Mouse (Mus musculus): ENCODE data around the gene Gm17387. TPM values are rescaled to one million over a fixed set of nuclear protein-coding genes. Genes with fewer than 3 reads are reported as not detected.
A peak's percentile ranks its signal among the peaks of the same experiment; 100 is the strongest.
"Not testable (repeated sequence)": the region's sequence is repeated elsewhere in the genome, so short reads cannot be mapped to it uniquely, and the experiment has no call there.

The Gm17387 gene
- polyA plus RNA-seq, 1 experiment from 2014 or later: not detected

DNA sequence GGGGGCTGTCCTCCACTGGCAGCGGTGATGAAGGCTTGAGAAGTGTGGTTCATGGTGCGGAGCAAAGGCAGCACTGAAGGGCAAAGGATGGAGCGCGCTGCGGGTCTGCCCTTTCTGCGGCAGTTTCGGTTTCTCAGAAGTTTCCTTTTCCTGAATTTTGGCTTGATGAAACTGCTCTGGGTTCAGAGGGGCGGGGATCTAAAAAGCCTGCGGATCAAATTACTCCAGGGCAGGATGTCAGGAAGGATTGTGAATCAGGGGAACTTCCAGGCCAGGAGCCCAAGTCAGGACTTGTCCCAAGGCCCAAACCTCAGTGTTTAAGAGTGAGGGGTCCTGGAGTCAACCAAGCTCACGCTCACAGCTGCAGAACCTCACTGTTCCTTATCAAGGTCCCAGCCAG, 18.3 kb upstream of the Gm17387 start, which contains the start of gene Ifitm3:
TSS of gene Ifitm3 (minus strand) at position 178 of the 400 bp plus-strand sequence.
- Histone ChIP-seq H3K9ac (ENCODE audit: low read depth, low read length) (no peak within 1 kb of the TSS; the same call in 1 of the 2 replicates), H3K27me3 (ENCODE audit: control insufficient read depth, insufficient read depth, low read length) (no peaks in the 10 kb centered on the region), H3K4me1 (replicated peaks; ENCODE audit: control insufficient read depth, insufficient read depth, low read length) (no peaks in the 10 kb centered on the region), H3K27ac (ENCODE audit: low read depth, low read length) (no peak within 1 kb of the TSS), H3K9me3 (ENCODE audit: control insufficient read depth, low read length) (no peaks in the 10 kb centered on the region), H3K4me3 (ENCODE audit: low read depth, low read length) (no peak within 1 kb of the TSS), H3K36me3 (ENCODE audit: control insufficient read depth, insufficient read depth, low read length) (no peaks in the 10 kb centered on the region), H3K4me2 (replicated peaks; ENCODE audit: low read depth, low read length) (0 out of 2 replicates have a peak within 1 kb of the TSS, but pooled peaks have one; percentile 7)
- DNase-seq (ENCODE audit: low spot score): peak; percentile 23
- no peak for ATAC-seq (ENCODE audit: low FRiP score)
- WGBS: 26% methylated on average over 10 of the region's 10 CpGs

DNA sequence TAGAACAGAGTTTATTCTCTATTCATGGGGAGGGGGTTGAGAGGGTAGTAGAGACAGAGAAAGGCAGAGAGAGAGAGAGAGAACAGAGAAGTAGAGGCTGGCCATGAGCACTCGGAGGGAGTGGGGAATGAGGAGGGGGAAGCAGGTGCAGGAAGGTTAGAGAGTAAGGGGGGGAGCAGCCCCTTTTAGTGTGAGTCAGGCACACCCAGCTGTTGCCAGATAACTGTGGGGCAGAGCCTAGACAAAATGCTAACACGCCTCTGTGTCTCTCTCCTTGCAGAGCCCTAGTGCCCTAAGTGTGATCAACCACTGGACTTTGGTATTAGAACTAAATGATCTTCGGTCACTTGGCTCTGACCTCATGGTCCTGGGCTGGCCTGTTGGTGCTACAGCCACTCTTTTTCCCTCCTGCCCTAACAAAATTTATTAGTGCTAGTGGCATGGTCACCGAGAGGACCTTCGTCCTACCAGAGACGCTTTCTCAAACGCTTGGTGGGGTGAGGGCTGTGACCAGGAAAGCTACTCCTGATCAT, 17.6 kb upstream of the Gm17387 start:
- no peak overlapping the region for H3K9ac ChIP-seq (ENCODE audit: low read depth, low read length)
- no peaks in the 10 kb centered on the region for H3K27me3 ChIP-seq (ENCODE audit: control insufficient read depth, insufficient read depth, low read length)
- DNase-seq (ENCODE audit: low spot score): no peak
- no peaks in the 10 kb centered on the region for H3K36me3 ChIP-seq (ENCODE audit: control insufficient read depth, insufficient read depth, low read length)
- WGBS: 91% methylated on average over 7 of the region's 7 CpGs
- no peak for ATAC-seq (ENCODE audit: low FRiP score)
- H3K9me3 ChIP-seq (ENCODE audit: control insufficient read depth, low read length): no peaks in the 10 kb centered on the region
- H3K4me3 ChIP-seq (ENCODE audit: low read depth, low read length): no peak overlapping the region
- H3K4me1 ChIP-seq (replicated peaks; ENCODE audit: control insufficient read depth, insufficient read depth, low read length): no peaks in the 10 kb centered on the region
- no peak overlapping the region for H3K27ac ChIP-seq (ENCODE audit: low read depth, low read length)
- no peak overlapping the region for H3K4me2 ChIP-seq (replicated peaks; ENCODE audit: low read depth, low read length)

DNA sequence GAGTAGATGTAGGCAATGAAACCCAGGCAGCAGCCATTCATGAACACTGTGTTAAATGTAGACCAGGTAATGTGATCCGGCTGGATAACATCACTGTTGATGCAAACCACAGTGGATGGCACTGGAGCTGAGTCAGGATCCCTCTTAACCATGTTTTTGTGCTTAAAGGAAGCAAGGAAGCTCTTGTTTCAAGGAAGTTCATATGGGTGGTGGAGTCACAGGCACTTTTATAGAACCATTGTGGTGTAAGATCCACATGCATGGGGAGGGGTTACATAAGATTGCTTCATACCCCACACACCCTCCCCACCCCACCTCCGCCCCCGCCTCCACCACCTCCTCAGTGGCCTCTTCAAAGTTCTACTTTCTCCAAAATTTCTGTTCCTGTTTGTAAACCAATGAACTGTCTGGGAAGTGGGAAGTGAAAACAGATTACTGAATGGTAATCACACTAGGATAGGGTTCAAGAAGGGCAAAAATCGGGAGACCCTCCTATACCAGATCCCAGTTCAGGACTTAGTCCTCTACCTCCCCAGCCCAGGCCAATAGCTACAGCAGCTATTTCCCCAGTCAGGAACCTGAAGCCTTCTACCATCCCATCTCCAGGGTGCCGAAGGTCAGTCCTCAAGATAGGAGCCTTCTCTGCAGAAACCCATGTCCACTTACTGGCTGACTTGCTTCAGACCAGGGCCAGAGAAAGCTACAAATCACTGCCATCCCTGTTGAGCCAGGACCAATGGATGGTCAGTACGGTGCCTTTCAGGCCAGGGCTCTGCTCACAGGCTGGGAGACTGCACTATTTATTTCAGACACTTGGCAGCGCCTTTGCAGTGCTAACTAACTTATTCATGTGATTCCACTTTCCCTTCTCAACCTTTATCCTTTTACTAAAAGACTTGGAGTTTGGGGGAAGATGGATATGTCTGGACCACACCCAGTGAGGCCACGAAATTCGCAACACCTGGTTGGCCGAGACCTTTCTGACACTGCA, 11.9 kb upstream of the Gm17387 start:
- WGBS: 85% methylated on average over 10 of the region's 10 CpGs
- H3K27ac ChIP-seq (ENCODE audit: low read depth, low read length): no peak overlapping the region
- no peaks in the 10 kb centered on the region for H3K27me3 ChIP-seq (ENCODE audit: control insufficient read depth, insufficient read depth, low read length)
- H3K9me3 ChIP-seq (ENCODE audit: control insufficient read depth, low read length): no peaks in the 10 kb centered on the region
- H3K36me3 ChIP-seq (ENCODE audit: control insufficient read depth, insufficient read depth, low read length): no peaks in the 10 kb centered on the region
- H3K4me3 ChIP-seq (ENCODE audit: low read depth, low read length): no peak overlapping the region
- no peak overlapping the region for H3K4me2 ChIP-seq (replicated peaks; ENCODE audit: low read depth, low read length)
- no peak for DNase-seq (ENCODE audit: low spot score)
- no peaks in the 10 kb centered on the region for H3K4me1 ChIP-seq (replicated peaks; ENCODE audit: control insufficient read depth, insufficient read depth, low read length)
- ATAC-seq (ENCODE audit: low FRiP score): no peak
- no peak overlapping the region for H3K9ac ChIP-seq (ENCODE audit: low read depth, low read length)

DNA sequence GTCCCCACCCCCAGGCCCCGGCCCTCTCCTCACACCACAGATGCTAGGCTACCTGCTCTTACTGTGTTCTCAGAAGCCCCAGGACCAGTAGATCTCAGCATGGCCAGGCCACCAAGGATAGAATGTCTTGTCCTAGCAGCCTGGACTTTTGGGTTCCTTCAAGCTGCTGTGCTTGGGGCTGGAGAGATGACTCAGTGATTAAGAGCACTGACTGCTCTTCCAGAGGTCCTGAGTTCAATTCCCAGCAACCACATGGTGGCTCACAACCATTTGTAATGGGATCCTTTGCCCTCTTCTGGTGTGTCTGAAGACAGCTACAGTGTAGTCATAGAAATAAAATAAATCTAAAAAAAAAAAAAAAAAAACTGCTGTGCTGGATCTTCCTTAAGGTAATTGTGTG, 11.1 kb upstream of the Gm17387 start, which contains the start of gene Ifitm6:
TSS of gene Ifitm6 (minus strand) at position 101 of the 400 bp plus-strand sequence.
- H3K36me3 ChIP-seq (ENCODE audit: control insufficient read depth, insufficient read depth, low read length); H3K4me2 ChIP-seq (replicated peaks; ENCODE audit: low read depth, low read length); DNase-seq (ENCODE audit: low spot score); H3K27me3 ChIP-seq (ENCODE audit: control insufficient read depth, insufficient read depth, low read length); H3K4me3 ChIP-seq (ENCODE audit: low read depth, low read length); H3K4me1 ChIP-seq (replicated peaks; ENCODE audit: control insufficient read depth, insufficient read depth, low read length); H3K27ac ChIP-seq (ENCODE audit: low read depth, low read length); H3K9me3 ChIP-seq (ENCODE audit: control insufficient read depth, low read length); ATAC-seq (ENCODE audit: low FRiP score); H3K9ac ChIP-seq (ENCODE audit: low read depth, low read length): not testable (repeated sequence)
- 100% methylated on average over 1 of the region's 1 CpGs for WGBS

DNA sequence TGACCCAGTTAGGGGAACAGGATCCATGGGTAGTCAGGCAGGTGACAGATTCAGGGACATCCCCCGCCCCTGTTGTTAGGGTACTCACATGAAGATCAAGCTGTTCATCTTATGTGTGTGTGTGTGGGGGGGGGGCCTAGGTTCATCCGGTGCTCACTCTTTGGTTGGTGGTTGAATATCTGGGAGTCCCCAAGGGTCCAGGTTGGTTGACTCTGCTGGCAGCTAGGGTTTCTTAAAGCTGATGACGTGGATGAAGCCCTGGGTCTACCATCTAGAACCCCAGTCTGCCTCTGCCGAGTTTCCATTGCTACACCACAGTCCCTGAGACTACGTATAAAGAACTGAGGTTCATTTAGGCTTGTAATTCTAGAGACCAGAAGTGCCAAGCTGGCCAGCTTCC, 9.9 kb upstream of the Gm17387 start:
- ATAC-seq (ENCODE audit: low FRiP score): no peak
- no peaks in the 10 kb centered on the region for H3K36me3 ChIP-seq (ENCODE audit: control insufficient read depth, insufficient read depth, low read length)
- whole genome bisulfite sequencing: 88% methylated on average over 5 of the region's 5 CpGs
- H3K27ac ChIP-seq (ENCODE audit: low read depth, low read length): no peak overlapping the region
- H3K4me2 ChIP-seq (replicated peaks; ENCODE audit: low read depth, low read length): no peak overlapping the region
- no peaks in the 10 kb centered on the region for H3K27me3 ChIP-seq (ENCODE audit: control insufficient read depth, insufficient read depth, low read length)
- no peaks in the 10 kb centered on the region for H3K4me1 ChIP-seq (replicated peaks; ENCODE audit: control insufficient read depth, insufficient read depth, low read length)
- no peak for DNase-seq (ENCODE audit: low spot score)
- H3K9me3 ChIP-seq (ENCODE audit: control insufficient read depth, low read length): no peaks in the 10 kb centered on the region
- no peak overlapping the region for H3K4me3 ChIP-seq (ENCODE audit: low read depth, low read length)
- no peak overlapping the region for H3K9ac ChIP-seq (ENCODE audit: low read depth, low read length)

DNA sequence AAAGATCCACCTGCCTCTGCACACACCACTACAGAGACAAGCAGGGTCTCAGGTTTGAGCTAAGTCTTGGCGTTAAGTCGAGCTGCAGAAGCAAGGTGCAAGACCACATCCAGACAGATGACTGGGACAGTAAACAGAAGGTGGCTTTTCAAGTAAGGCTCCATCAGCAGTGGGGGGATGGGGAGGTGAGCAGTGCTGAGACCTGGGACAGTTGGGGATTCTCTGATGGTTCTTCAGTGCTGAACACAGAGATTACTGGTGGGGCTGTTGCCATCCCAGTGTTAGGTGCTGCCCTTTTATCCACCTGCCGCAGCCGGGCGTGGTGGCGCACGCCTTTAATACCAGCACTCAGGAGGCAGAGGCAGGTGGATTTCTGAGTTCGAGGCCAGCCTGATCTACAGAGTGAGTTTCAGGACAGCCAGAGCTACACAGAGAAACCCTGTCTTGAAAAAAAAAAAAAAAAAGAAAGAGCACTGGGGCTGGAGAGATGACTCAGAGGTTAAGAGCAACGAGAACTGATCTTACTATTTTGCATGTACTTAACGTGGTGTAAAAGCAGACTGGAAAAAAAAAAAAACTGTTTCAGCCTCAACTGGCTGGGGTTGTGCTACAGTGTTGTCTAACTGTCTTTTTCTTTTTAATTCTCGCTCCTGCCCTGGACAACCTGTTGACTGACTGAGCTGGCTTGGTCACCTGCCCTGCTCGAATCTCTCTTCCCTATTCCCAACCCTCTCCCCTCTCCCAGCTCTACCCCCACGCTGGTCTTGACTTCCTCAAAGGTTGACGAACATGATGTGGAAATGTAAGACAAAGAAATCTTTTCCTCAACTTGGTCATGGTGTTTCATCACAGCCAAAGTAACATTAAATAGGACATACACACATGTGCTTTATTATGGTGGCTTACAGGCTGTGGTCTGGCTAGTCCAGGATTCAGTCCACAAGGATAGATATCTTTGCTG, 7.2 kb upstream of the Gm17387 start:
- ATAC-seq (ENCODE audit: low FRiP score) (no peak), DNase-seq (ENCODE audit: low spot score) (no peak)
- H3K9ac ChIP-seq (ENCODE audit: low read depth, low read length): no peak overlapping the region
- H3K9me3 ChIP-seq (ENCODE audit: control insufficient read depth, low read length): no peaks in the 10 kb centered on the region
- WGBS: 90% methylated on average over 14 of the region's 14 CpGs
- no peaks in the 10 kb centered on the region for H3K36me3 ChIP-seq (ENCODE audit: control insufficient read depth, insufficient read depth, low read length)
- no peak overlapping the region for H3K4me2 ChIP-seq (replicated peaks; ENCODE audit: low read depth, low read length)
- H3K4me3 ChIP-seq (ENCODE audit: low read depth, low read length): no peak overlapping the region
- no peaks in the 10 kb centered on the region for H3K27me3 ChIP-seq (ENCODE audit: control insufficient read depth, insufficient read depth, low read length)
- H3K4me1 ChIP-seq (replicated peaks; ENCODE audit: control insufficient read depth, insufficient read depth, low read length): 0 out of 2 replicates have a peak, but pooled peaks cover 3% of the 10 kb centered on the region
- no peak overlapping the region for H3K27ac ChIP-seq (ENCODE audit: low read depth, low read length)

DNA sequence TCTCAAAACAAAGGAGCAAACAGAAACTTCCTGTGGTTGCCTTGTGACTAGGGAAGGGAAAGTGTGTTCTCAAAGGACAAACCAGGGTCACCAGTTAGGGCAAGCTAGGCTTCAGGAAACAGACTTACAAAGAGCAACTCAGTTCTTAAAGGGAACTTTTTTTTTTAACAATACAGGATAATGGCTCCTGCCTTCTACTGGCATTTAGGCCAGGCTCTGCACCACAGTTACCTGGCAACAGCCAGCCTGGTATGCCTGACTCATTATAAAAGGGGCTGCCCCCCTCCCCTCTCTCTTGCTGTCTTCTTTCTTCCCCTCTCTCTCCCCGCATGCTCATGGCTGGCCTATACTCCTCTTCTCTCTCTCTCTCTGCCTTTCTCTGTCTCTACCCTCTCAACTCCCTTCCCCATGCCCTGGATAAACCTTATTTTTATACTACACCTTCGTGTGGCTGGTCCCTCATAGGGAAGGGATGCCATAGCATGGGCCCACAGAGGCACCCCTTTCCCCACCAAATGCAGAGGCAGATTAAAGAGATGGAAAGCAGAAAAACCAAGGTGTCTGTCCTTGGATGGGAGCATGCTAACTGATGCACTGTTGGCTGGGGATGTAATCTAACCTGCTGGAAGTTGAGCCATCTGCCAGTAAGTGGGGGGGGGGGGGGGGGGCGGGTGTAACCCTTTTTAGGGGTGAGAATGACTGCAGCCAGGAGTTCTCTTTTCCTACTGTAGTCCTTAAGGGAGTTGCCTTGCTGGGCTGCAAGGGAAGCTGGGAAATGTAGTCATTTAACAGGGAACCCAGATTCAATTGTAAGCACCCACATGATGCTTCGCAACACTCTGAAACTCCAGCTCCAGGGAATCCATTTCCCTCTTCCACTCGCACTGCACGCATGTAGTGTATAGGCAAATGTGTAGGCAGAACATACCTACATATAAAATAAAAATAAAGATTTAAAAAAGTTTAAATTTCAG, 3.8 kb upstream of the Gm17387 start:
- Histone ChIP-seq H3K4me1 (replicated peaks; ENCODE audit: control insufficient read depth, insufficient read depth, low read length) (0 out of 2 replicates have a peak, but pooled peaks cover 3% of the 10 kb centered on the region), H3K27ac (ENCODE audit: low read depth, low read length) (peak overlapping the region; percentile 74), H3K9ac (ENCODE audit: low read depth, low read length) (no peak overlapping the region), H3K4me2 (replicated peaks; ENCODE audit: low read depth, low read length) (0 out of 2 replicates have a peak overlapping the region, but pooled peaks have one; percentile 11), H3K4me3 (ENCODE audit: low read depth, low read length) (no peak overlapping the region), H3K9me3 (ENCODE audit: control insufficient read depth, low read length) (no peaks in the 10 kb centered on the region), H3K36me3 (ENCODE audit: control insufficient read depth, insufficient read depth, low read length) (no peaks in the 10 kb centered on the region), H3K27me3 (ENCODE audit: control insufficient read depth, insufficient read depth, low read length) (no peaks in the 10 kb centered on the region)
- peak; percentile 67 for DNase-seq (ENCODE audit: low spot score)
- peak; percentile 91 for ATAC-seq (ENCODE audit: low FRiP score)
- 21% methylated on average over 6 of the region's 6 CpGs for WGBS

All from hindbrain, embryonic 11.5 days (tissue).